Mouse (Mus musculus): ENCODE measurements around the gene Six2.

Six2 gene

DNA sequence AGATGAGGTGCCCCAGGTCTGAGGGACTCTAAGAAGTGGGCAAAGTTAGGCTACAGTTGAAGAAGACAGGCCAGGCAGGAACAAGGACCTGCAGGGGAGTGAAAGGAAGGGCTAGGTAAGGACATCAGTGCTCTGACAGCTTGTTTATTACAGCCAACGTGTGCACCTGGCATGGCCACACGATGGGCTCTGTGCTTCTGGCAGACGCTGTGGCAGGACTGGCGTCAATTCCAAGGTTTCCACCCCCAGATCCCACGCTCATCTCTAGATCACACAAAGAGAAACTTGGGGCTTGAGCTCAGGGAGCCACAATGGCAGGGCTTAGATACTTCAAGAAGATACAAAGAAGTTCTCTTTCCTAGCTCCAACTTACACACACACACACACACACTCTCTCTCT is 26.6 kb downstream of the Six2 start:
- no peak for DNase-seq (ENCODE audit: low spot score in 2 of 2)

DNA sequence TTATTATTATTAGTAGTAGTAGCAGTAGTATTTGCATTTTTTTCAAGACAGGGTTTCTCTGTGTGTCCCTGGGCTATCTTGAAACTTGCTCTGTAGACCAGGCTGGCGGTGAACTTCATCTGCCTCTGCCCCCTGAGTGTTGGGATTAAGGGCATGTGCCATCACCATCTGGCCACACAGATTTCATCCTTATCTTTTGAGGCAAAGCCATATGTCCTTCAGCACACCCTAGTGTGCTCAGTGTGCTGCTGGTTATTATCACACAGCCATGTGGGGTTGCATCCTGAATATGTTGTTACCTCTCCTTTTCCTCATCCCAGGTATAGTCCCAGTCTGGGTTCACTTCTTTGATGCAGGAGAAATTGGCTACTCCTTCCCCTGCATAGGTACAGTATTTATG is 28.1 kb downstream of the Six2 start:
- DNase-seq (ENCODE audit: low spot score in 2 of 2) = no peak

DNA sequence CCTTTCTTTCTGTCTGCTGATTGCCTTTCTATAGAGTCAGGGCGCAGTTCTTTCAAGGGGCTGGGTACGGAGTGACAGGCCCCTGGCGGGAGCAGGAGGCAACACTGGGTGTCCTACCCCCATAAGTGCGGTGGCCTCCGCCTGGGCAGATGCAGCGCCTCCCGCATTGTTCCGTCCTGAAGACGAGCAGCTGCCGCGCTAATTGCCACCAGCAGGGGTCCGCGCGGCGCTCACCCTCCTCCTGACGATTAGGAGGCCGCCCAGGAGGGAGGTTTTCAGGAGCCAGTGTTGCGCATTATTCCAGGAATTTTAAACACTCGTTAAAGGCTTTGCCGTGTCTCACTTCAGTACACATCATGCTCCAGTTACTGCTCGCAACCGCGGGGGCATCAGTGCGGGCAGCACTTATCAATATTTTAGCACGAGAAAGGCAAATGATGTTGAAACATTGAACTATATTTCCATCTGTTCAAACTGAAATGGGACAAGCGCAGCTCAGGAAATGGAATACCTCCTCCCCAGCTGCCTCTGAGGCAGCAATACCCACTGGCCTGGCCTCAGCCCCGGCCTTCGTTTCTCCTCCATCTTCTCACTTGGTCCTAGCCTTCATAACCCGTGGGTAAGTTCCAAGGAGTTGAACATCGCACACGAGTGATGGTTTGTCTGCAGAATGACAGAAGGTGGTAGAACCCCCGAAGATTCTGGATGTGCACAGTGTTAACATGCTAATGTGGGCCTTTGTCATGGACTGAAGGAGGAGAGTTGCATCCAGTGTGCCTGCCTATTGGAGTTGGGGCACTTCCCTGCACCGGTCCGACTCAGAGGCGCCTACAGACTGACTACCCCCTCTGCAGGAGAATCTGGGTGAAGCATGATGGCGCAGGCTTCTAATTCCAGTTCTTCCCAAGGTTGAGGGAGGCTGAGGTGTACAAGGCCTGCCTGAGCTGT is 42.1 kb downstream of the Six2 start:
- DNase-seq (ENCODE audit: low spot score in 2 of 2) = peak in 1 of 2 experiments; percentile 23

DNA sequence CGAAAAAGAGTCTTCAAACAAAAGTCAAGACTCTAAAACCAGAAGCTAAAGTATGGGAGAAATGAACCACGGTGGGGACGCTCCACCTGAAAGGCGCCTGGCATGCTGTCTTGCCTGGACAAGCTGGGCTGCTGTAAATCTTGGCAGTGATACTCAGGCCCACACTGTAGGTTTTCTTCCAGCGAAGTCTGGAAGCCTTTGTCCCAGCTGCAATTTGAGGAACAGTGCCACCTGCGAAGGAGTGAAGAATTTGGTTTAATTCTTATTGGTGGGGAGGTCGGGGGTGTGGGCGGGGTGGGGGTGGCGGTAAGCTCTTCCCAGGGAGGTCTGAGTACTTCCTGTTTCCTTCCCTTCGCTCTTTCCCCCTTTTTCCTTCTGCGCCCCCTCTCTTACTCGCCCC is 42.8 kb downstream of the Six2 start:
- DNase-seq (ENCODE audit: low spot score in 2 of 2) = no peak

DNA sequence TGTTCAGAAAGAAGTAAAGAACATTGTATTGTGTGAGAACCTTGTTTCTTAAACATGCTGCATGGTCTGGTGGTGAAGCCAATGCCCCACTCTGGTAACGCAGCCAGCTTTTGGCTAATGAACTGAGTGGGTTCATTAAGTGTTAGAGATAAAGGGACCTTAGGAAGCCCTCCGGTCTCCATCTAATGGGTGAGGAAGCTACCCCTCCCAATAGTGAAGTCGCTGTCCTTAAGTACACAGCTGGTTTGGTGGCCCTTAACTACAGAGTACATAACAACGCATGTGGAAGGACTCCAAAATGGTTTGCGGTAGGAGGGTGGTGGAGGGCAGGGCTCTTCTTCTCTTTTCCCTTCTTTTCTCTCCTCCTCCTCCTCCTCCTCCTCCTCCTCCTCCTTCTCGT is 50.2 kb downstream of the Six2 start:
- no peak for DNase-seq (ENCODE audit: low spot score in 2 of 2)
